Mouse (Mus musculus) bone marrow, adult 2 months (tissue): Measurements from ENCODE around the gene Zfp618.

Experiments used
- CTCF ChIP-seq: fragments of 200-500 bp; IDR thresholded peaks from 2 replicates; pipeline ENCODE4 v1.5.1; 2011; ENCODE audit warnings: low read length, control low read depth; ENCODE audit not compliant: control insufficient read depth, insufficient read depth
- POLR2A ChIP-seq: fragments of 200-500 bp; IDR thresholded peaks from 2 replicates; pipeline ENCODE4 v1.6.1; 2011; ENCODE audit warnings: low read depth, mild to moderate bottlenecking, control low read depth, low read length, borderline replicate concordance; ENCODE audit not compliant: control insufficient read depth

GRCm38 (mm10) chr4:63154028-63154427, 188.7 kb downstream of the Zfp618 start:
- no peak for TF ChIP-seq CTCF
- TF ChIP-seq POLR2A = no peak
